Mouse (Mus musculus) embryo, embryonic 9.5 days (tissue): ENCODE results near the gene Mertk.

Source experiments
- DNase-seq: peaks from one replicate; pipeline ENCODE4 v3.0.0-alpha.2; 2017; ENCODE audit errors: extremely low spot score

The Mertk gene

GRCm38 (mm10) chr2:128722106-128722710 is 23.5 kb downstream of the Mertk start:
- DNase-seq = no peak

- no peak for DNase-seq
Observed at GRCm38 (mm10) chr2:128726067-128726466, 27.3 kb downstream of the Mertk start.

GRCm38 (mm10) chr2:128726626-128727025 is 27.9 kb downstream of the Mertk start:
- no peak for DNase-seq

GRCm38 (mm10) chr2:128727552-128727951 is 28.8 kb downstream of the Mertk start:
- DNase-seq = no peak

- DNase-seq = no peak
Observed at GRCm38 (mm10) chr2:128728066-128728465, 29.3 kb downstream of the Mertk start.

- DNase-seq = no peak
Observed at GRCm38 (mm10) chr2:128729141-128729540, 30.4 kb downstream of the Mertk start.

- no peak for DNase-seq
Observed at GRCm38 (mm10) chr2:128731514-128731913, 32.8 kb downstream of the Mertk start.

GRCm38 (mm10) chr2:128731951-128732350 is 33.2 kb downstream of the Mertk start:
- DNase-seq = no peak

GRCm38 (mm10) chr2:128735089-128735488 is 36.3 kb downstream of the Mertk start:
- no peak for DNase-seq

- no peak for DNase-seq
Observed at GRCm38 (mm10) chr2:128737051-128737450, 38.3 kb downstream of the Mertk start.

GRCm38 (mm10) chr2:128737796-128738195 is 39.0 kb downstream of the Mertk start:
- no peak for DNase-seq

GRCm38 (mm10) chr2:128738725-128739258 is 40.0 kb downstream of the Mertk start:
- no peak for DNase-seq

- DNase-seq = no peak
Observed at GRCm38 (mm10) chr2:128745879-128746620, 47.3 kb downstream of the Mertk start.

GRCm38 (mm10) chr2:128746621-128747151 is 47.9 kb downstream of the Mertk start:
- no peak for DNase-seq

GRCm38 (mm10) chr2:128747433-128748028 is 48.8 kb downstream of the Mertk start:
- DNase-seq = no peak

- no peak for DNase-seq
Observed at GRCm38 (mm10) chr2:128748171-128748570, 49.4 kb downstream of the Mertk start.

- DNase-seq = no peak
Observed at GRCm38 (mm10) chr2:128751030-128751429, 52.3 kb downstream of the Mertk start.

- no peak for DNase-seq
Observed at GRCm38 (mm10) chr2:128753295-128753873, 54.6 kb downstream of the Mertk start.

GRCm38 (mm10) chr2:128755149-128755691 is 56.5 kb downstream of the Mertk start:
- no peak for DNase-seq

- DNase-seq = no peak
Observed at GRCm38 (mm10) chr2:128758724-128759340, 60.1 kb downstream of the Mertk start.

GRCm38 (mm10) chr2:128762008-128762407 is 63.3 kb downstream of the Mertk start:
- DNase-seq = no peak
